Mouse (Mus musculus): ENCODE measurements around the gene Akr1b7. TPM values are rescaled to one million over a fixed set of nuclear protein-coding genes. Genes with fewer than 3 reads are reported as not detected.

Akr1b7 gene
- total RNA-seq (2023) = 0.40 TPM

DNA sequence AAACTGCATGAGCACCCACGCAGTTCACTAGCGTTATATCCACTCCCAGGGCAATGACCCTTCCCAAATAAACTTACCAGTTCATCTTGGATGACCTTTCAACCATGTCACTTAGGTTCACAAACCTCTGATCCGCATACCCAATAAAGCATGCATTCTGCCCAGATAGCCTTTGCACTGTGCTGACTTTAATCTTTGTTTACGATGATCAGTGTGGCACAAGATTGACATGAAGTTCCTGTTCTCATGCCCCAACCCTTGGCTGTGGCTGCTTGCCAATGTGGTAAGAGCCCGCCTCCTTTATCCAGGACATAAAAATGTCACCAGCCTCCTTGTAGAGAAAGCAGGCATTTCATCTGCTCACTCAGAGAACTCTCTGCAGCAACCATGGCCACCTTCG is at the start of gene Akr1b7:
Gene Akr1b7 (plus strand): TSS at position 312 of the 400 bp plus-strand sequence.

DNA sequence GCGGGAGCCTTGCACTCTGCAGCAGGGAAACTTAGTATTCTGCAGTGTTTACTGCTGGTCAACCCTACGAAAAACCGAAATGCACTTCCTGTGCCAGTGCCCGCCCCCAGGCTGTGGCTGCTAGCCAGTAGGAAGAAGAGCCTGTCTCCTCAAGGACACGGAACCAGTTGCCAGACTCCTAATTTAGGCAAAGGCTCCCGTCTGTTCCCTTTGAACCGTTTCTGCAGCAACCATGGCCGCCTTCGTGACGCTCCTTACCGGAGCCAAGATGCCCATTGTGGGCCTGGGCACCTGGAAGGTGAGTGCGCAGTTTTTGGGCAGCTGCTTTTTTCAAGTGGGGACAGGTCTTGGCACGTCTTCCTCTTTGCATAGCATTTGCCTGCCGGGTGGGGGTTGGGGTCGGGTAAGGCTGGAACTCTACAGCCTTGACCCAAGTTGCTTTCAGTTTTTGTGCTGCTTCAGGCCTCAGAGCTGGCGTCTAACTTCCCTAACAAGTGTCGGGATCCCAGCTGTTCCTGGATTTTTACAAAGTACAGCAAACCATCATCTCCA is 27.9 kb upstream of the Akr1b7 start, which contains the start of gene Akr1b10:
Gene Akr1b10 (plus strand): TSS at position 109 of the 552 bp plus-strand sequence.

Other genes starting within 250 kb of the Akr1b7 start
- gene Slc35b4, start 235.2 kb upstream of the Akr1b7 start, total RNA-seq (2023) = 25.9 TPM
- 115 TPM for gene Akr1b3, start 94.9 kb upstream of the Akr1b7 start, total RNA-seq (2023)
- gene Akr1b8, start 58.2 kb upstream of the Akr1b7 start, total RNA-seq (2023) = not detected
- gene Akr1b10, start 28.1 kb upstream of the Akr1b7 start, total RNA-seq (2023) = 26.4 TPM
- gene Bpgm, start 63.9 kb downstream of the Akr1b7 start, total RNA-seq (2023) = 37.1 TPM
- gene Cald1, start 186.2 kb downstream of the Akr1b7 start, total RNA-seq (2023) = not detected